Mouse (Mus musculus): Measurements from ENCODE around the gene Coro1b. TPM values are rescaled to one million over a fixed set of nuclear protein-coding genes. Genes with fewer than 3 reads are reported as not detected.

The Coro1b gene
- total and polyA plus RNA-seq, 3 experiments: 179 to 265 (median 194) TPM

- Histone ChIP-seq H3K27me3 (replicated peaks) (no peaks in the 10 kb centered on the region), H3K4me2 (ENCODE audit: insufficient read depth, low read depth, poor library complexity, severe bottlenecking) (no peak overlapping the region), H3K79me2 (replicated peaks; ENCODE audit: control insufficient read depth, extremely low read depth, insufficient read depth, poor library complexity, severe bottlenecking) (peaks cover 35% of the 10 kb centered on the region), H3K36me3 (replicated peaks in 1 of 2; ENCODE audit: control insufficient read depth in 1 of 2, insufficient read depth in 1 of 2, low read length in 1 of 2) (peaks cover 56 to 76% of the 10 kb centered on the region in 2 experiments), H3K4me3 (replicated peaks in 1 of 3; ENCODE audit: low read depth in 2 of 3, low read length in 2 of 3, poor library complexity in 1 of 3) (no peak overlapping the region), H3K4me1 (ENCODE audit: control insufficient read depth in 1 of 2, insufficient read depth in 2 of 2) (peaks cover 11 to 68% of the 10 kb centered on the region in 2 experiments), H3K27ac (ENCODE audit: insufficient read depth, low read depth) (no peak overlapping the region), H3K9ac (ENCODE audit: insufficient read depth, low read depth) (no peak overlapping the region), H3K9me3 (replicated peaks; ENCODE audit: low read length) (no peaks in the 10 kb centered on the region)
- in situ Hi-C loops (cut with MboI; ENCODE audit: low pct_ligation_motif_present, low pct_unique_long_range_greater_than_20kb, low sequenced_read_pairs): no loop called here
- no peak for DNase-seq (ENCODE audit: extremely low read depth)
- TF ChIP-seq ZMIZ1 (IDR thresholded peaks at IDR 0.05; ENCODE audit: low read depth, low read length) (no peak), RAD21 (IDR thresholded peaks at IDR 0.05; ENCODE audit: low read depth, low read length) (no peak), NRF1 (IDR thresholded peaks at IDR 0.05; ENCODE audit: low read depth, low read length) (no peak), MAFK (IDR thresholded peaks at IDR 0.05; ENCODE audit: insufficient replicate concordance, low read length) (no peak)
- dilution Hi-C loops (cut with MboI; ENCODE audit: extremely low pct_ligation_motif_present, extremely low pct_unique_long_range_greater_than_20kb, low sequenced_read_pairs): no loop called here
Measured at GRCm38 (mm10) chr19:4196048-4196447, 47.6 kb downstream of the Coro1b start.

GRCm38 (mm10) chr19:4196548-4196947, 48.1 kb downstream of the Coro1b start:
- Histone ChIP-seq H3K9ac (ENCODE audit: insufficient read depth, low read depth) (no peak overlapping the region), H3K4me3 (replicated peaks in 1 of 3; ENCODE audit: low read depth in 2 of 3, low read length in 2 of 3, poor library complexity in 1 of 3) (no peak overlapping the region)
- TF ChIP-seq ETS1 (conservative IDR thresholded peaks at IDR 0.05; ENCODE audit: low read depth, low read length) (no peak), ELF1 (IDR thresholded peaks at IDR 0.05; ENCODE audit: low read depth, low read length) (no peak), ZC3H11A (IDR thresholded peaks at IDR 0.05; ENCODE audit: low read depth, low read length) (no peak), ZKSCAN1 (IDR thresholded peaks at IDR 0.05; ENCODE audit: borderline replicate concordance, low read depth, low read length) (no peak), MXI1 (IDR thresholded peaks at IDR 0.05; ENCODE audit: low read depth, low read length) (peak; percentile 40; the same call in 1 of the 2 replicates)

GRCm38 (mm10) chr19:4197180-4197579, 48.8 kb downstream of the Coro1b start:
- no peak overlapping the region for H3K4me3 ChIP-seq (replicated peaks in 1 of 3; ENCODE audit: low read depth in 2 of 3, low read length in 2 of 3, poor library complexity in 1 of 3)
- no peaks in the 10 kb centered on the region for H3K27me3 ChIP-seq (replicated peaks)
- TF ChIP-seq MYC (IDR thresholded peaks at IDR 0.05; ENCODE audit: low read depth, low read length): no peak
- no peak for TF ChIP-seq GABPA (IDR thresholded peaks at IDR 0.05; ENCODE audit: insufficient replicate concordance, low read depth, low read length)
- no peak for TF ChIP-seq ZMIZ1 (IDR thresholded peaks at IDR 0.05; ENCODE audit: low read depth, low read length)
- TF ChIP-seq MAFK (IDR thresholded peaks at IDR 0.05; ENCODE audit: insufficient replicate concordance, low read length): peak; percentile 65; the same call in 1 of the 2 replicates
- TF ChIP-seq TCF12 (IDR thresholded peaks at IDR 0.05; ENCODE audit: low read depth, low read length): no peak
- no peak for TF ChIP-seq E2F4 (IDR thresholded peaks at IDR 0.05; ENCODE audit: insufficient replicate concordance, low read depth, low read length)
- TF ChIP-seq JUND (conservative IDR thresholded peaks at IDR 0.05; ENCODE audit: low read depth, low read length): no peak
- no peak for TF ChIP-seq UBTF (IDR thresholded peaks at IDR 0.05; ENCODE audit: low read depth, low read length)
- no peak overlapping the region for H3K9ac ChIP-seq (ENCODE audit: insufficient read depth, low read depth)
- no peaks in the 10 kb centered on the region for H3K9me3 ChIP-seq (replicated peaks; ENCODE audit: low read length)
- dilution Hi-C loops (cut with MboI; ENCODE audit: extremely low pct_ligation_motif_present, extremely low pct_unique_long_range_greater_than_20kb, low sequenced_read_pairs): no loop called here
- in situ Hi-C loops (cut with MboI; ENCODE audit: low pct_ligation_motif_present, low pct_unique_long_range_greater_than_20kb, low sequenced_read_pairs): no loop called here
- peaks cover 15 to 74% of the 10 kb centered on the region in 2 experiments for H3K4me1 ChIP-seq (ENCODE audit: control insufficient read depth in 1 of 2, insufficient read depth in 2 of 2)
- H3K36me3 ChIP-seq (replicated peaks in 1 of 2; ENCODE audit: control insufficient read depth in 1 of 2, insufficient read depth in 1 of 2, low read length in 1 of 2): peaks cover 56 to 76% of the 10 kb centered on the region in 2 experiments
- no peak for DNase-seq (ENCODE audit: extremely low read depth)
- peaks cover 37% of the 10 kb centered on the region for H3K79me2 ChIP-seq (replicated peaks; ENCODE audit: control insufficient read depth, extremely low read depth, insufficient read depth, poor library complexity, severe bottlenecking)
- no peak overlapping the region for H3K4me2 ChIP-seq (ENCODE audit: insufficient read depth, low read depth, poor library complexity, severe bottlenecking)
- no peak overlapping the region for H3K27ac ChIP-seq (ENCODE audit: insufficient read depth, low read depth)

More at GRCm38 (mm10) chr19:4196548-4196947, 48.1 kb downstream of the Coro1b start:
- Histone ChIP-seq H3K79me2 (replicated peaks; ENCODE audit: control insufficient read depth, extremely low read depth, insufficient read depth, poor library complexity, severe bottlenecking) (peaks cover 37% of the 10 kb centered on the region), H3K4me2 (ENCODE audit: insufficient read depth, low read depth, poor library complexity, severe bottlenecking) (no peak overlapping the region), H3K4me1 (ENCODE audit: control insufficient read depth in 1 of 2, insufficient read depth in 2 of 2) (peaks cover 11 to 68% of the 10 kb centered on the region in 2 experiments), H3K36me3 (replicated peaks in 1 of 2; ENCODE audit: control insufficient read depth in 1 of 2, insufficient read depth in 1 of 2, low read length in 1 of 2) (peaks cover 56 to 76% of the 10 kb centered on the region in 2 experiments), H3K27me3 (replicated peaks) (no peaks in the 10 kb centered on the region), H3K27ac (ENCODE audit: insufficient read depth, low read depth) (no peak overlapping the region), H3K9me3 (replicated peaks; ENCODE audit: low read length) (no peaks in the 10 kb centered on the region)
- dilution Hi-C loops (cut with MboI; ENCODE audit: extremely low pct_ligation_motif_present, extremely low pct_unique_long_range_greater_than_20kb, low sequenced_read_pairs) (no loop called here), in situ Hi-C loops (cut with MboI; ENCODE audit: low pct_ligation_motif_present, low pct_unique_long_range_greater_than_20kb, low sequenced_read_pairs) (no loop called here)
- DNase-seq (ENCODE audit: extremely low read depth): no peak
